17 mouse cellular contexts compared by ENCODE assay signal in the genomic region with DNA sequence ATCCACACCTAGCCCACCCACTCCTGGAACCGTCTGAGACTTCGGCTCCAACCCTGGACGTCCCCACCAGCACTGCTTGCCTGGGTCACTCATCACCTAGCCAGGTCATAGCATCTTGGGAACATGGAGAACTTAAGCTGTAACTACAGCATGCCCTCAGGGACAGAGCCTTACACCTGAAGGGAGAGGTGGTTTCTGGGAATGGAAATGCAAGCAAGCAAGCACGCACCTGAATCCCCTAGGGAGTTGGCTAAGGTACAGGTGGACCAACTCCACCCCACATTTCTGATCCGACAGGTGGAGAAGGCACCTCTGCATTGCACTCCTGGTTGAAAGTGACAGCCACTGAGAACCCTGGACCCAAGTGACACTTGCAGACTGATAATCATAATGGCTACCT. TPM values are rescaled to one million over a fixed set of nuclear protein-coding genes. Genes with fewer than 3 reads are reported as not detected.
"Had no signal": no experiment of that assay in that cellular context is flagged by ENCODE, and none has a peak within 500 bp of the region (broad histone marks: within the 10 kb centered on the region; RNA-seq: fewer than 3 reads in every experiment).

No protein-coding gene starts in this region.

- H3K36me3 ChIP-seq: neural tube, embryonic 13.5 days; neural tube, embryonic 15.5 days; stomach, embryonic 15.5 days had no signal

- H3K27me3 ChIP-seq: neural tube, embryonic 13.5 days; neural tube, embryonic 15.5 days; stomach, embryonic 15.5 days had no signal

- DNase-seq: retina, postnatal 1 day; right cerebral cortex, adult 18-20 months; right cerebral cortex, postnatal 14 days; right cerebral cortex, postnatal 25 days; right cerebral cortex, postnatal 4 days; spleen, adult 18-20 months; thymus, adult 18-20 months; thymus, adult 2 months; thymus, postnatal 14 days; thymus, postnatal 25 days; thymus, postnatal 36 days; thymus, postnatal 4 days had no signal

- H3K4me3 ChIP-seq: neural tube, embryonic 13.5 days; neural tube, embryonic 15.5 days; stomach, embryonic 15.5 days had no signal

- H3K9me3 ChIP-seq: neural tube, embryonic 13.5 days; neural tube, embryonic 15.5 days; stomach, embryonic 15.5 days had no signal

- H3K9ac ChIP-seq: neural tube, embryonic 13.5 days; neural tube, embryonic 15.5 days; stomach, embryonic 15.5 days had no signal

- H3K27ac ChIP-seq: neural tube, embryonic 13.5 days; neural tube, embryonic 15.5 days; stomach, embryonic 15.5 days; stomach, postnatal 0 days had no signal

- H3K4me2 ChIP-seq: neural tube, embryonic 13.5 days; neural tube, embryonic 15.5 days; stomach, embryonic 15.5 days had no signal

RNA-seq across cellular contexts. Expression of a gene that starts 54.2 kb away (rescaled TPM):
- total RNA-seq: neutrophil, adult 5-6 weeks had no signal
